Mouse (Mus musculus) brain, adult 2 months (tissue): ENCODE data around the gene Racgap1.
A peak's percentile ranks its signal among the peaks of the same experiment; 100 is the strongest.

Experiments
- DNase-seq: peaks from one replicate; pipeline ENCODE4 v3.0.0; 2011; ENCODE audit warnings: low read depth, low spot score

The Racgap1 gene

DNA sequence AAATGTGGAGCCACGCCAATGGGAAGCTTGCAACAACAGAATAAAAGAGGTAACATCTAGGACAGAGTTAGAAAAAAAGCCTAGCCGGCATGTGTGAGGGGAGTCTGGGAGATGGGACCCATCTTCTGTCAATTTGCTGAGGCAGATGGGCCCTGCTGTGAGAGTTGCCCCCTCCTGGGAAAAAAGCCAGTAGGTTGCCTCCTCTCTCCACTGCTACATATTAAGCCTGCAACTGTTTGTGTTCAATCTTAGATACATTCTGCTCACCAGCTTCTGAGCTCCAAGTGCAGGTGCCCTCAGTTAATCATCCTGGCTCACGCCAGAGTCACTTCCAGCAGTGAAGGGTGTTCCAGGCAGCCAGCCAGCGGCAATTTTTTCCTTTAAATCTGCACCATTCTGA is 31.6 kb downstream of the Racgap1 start:
- DNase-seq: peak; percentile 70

DNA sequence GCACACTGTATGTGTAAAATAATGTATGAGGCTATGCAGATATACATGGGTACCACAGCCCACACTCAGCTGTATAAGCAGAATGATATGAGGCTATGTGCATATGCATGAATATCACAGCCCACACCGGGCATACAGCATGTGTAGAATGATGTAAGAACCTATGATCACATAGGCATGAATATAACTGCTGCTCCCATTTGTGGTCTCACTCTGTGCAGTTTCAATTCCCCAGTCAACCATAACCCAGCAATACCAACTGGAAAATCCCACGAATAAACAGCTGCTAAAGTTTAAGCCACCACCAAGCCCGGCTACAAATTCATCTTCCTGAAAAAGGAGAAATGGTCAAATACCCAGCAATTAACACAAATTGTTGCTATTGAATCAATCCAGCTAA is 32.9 kb downstream of the Racgap1 start:
- no peak for DNase-seq

DNA sequence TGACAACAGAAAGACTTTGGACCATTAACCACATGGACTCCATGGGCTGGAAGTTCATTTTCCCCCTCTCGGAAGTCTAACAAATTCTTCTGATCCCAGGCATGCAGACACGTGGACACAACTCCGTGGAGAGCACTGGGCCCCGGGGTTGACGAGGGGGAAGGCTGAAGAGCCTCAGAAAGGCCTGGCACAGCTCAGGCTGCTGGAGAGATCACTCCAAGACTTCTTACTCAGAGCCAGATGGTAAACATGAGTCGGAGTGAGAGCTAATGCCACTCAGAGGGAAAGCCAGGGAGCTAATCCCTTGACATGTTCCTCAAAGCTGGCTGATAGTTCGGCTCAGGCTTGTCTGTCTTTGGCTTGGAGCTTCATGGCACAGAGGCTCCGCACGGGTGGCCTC is 36.2 kb downstream of the Racgap1 start:
- peak; percentile 63 for DNase-seq

DNA sequence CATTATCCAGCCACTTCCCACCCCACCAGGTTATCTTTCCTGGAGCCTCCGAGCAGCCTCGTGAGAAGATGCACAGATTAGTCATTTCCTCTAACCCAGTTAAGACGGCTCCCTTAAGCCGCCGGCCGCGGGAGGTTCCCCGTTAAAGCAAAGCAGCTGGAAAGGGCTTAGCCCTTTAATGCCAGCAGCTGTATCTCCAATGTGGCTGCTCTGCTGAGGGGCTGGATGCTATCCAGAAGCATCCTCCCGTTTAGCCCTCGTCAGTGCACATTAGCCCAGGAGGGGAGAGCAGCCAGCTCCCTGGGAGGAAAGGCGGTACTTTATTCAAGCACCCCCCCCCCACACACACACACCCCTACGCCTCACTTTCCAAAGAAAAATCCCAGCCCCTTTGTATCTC is 36.7 kb downstream of the Racgap1 start:
- peak; percentile 69 for DNase-seq

DNA sequence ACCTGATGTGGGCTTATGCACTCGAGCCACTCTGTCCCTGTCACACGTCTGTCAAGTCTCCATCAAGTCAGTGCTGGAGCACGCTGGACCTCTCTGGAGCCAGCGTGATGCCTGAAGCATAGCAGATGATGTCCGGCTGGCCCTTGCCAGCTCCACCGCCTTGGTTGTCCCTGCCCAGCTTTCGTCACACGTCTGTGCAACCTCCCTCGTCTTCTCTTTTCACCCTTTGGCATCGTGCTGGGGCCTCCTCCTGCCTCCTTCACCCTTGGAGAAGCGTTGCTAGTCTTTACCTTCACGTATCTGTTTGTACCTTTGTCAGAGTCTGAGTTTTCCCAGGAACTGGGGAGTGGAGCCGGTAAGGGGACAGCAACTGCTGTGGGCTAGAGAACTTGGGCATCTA is 37.2 kb downstream of the Racgap1 start:
- no peak for DNase-seq

DNA sequence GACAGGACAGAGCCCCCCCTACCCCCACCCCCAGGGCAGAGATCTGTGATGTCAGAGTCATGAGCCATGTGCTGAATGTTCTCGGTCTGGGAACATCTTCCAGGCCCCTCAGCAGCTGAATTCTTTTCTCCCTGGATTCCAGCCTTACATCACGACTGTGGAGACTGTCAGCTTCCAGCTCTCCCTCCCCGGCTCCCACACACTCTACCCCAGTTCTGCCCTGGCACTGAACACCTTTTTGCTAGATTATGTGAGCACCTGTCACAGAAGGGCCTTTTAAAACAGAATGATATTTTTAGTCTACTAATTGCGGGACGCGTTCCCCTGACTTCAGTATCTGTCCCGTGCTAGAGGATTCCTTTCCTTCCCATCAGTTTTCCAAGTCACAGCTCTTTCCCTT is 39.9 kb downstream of the Racgap1 start:
- DNase-seq: peak; percentile 71

DNA sequence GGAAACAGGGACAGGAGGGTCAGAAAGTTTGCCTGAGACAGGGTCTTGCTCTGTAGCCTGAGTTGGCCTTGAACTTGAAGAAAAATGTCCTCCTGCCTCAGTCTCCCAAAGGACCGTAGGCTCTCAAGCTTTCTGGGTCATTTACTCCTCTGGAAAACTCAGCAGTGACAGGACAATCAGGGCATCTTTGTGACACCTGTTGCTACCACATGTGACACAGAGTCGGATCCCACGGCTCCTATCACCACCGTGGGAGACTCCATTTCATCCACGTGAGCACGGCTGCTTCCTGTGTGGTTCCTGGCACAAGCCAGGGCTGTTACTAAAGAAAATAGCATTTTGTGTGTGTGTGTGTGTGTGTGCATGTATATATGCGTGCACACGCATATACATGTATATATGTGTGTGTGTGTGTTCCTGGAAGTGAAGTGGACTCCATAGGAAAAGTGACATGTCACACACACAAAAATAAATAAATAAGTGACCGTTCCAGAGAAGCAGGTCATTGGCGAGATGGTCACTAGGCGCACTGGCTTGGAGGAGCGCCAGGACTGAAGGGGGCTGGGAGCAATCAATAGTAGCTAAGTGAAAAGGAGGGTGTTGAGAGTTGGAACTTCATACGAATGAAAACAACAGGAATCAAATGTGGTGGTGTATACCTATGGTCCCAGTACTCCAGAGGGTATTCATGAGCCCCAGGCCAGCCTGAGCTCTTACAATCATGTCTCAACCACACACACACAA is 42.9 kb downstream of the Racgap1 start:
- no peak for DNase-seq

DNA sequence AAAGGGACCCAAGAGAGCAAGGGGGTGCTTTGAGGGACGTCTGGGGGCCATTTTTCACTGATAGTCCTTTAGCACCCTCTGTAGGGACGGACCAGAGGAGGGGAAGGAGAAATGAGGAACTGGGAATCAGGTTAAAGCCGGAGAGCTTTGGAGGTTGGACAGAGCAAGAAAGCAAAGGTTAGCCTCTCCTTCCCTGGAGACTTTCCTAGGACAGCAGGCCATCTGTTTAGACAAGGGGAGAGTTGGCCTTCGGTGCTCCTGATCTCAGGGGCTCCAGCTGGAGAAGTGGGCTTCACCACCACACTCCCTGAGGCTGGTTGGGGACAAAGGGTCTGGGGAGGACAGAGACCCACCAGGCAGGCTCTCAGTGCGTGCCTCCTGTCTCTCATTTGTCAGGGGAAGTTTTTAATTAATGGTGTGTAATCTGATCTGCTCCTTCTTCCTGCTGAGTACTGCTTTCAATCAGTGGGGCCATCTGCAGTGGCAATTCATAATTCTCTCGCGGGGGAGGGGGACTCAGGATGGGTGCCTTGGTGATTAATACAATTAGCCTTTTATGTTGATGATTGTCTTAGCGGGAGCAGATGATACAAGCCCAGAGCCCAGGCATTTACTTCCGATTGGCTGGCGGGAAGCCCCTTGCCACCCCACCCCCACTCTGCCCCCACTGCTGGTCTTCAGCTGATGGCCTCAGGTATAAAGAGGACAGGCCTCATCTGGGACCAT is 43.9 kb downstream of the Racgap1 start:
- DNase-seq: peak; percentile 60

DNA sequence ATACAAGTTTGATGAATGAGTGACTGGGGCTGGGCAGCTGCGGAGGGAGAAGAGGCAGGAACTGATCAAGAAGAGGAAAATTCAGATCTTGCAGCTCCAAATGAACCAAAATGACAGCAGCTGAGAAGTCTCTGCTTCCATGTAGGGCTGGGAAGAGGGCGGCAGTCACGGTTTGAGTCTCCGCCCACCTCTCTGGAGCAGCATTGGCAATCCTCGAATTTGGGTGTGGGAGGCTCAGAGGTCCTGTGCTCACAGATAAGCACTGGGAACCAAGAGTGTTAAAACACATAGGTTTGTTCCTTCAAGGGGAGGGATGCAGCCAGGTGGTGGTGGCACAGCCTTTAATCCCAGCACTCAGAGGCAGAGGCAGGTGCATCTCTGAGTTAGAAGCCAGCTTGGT is 44.9 kb downstream of the Racgap1 start:
- DNase-seq: peak; percentile 83

DNA sequence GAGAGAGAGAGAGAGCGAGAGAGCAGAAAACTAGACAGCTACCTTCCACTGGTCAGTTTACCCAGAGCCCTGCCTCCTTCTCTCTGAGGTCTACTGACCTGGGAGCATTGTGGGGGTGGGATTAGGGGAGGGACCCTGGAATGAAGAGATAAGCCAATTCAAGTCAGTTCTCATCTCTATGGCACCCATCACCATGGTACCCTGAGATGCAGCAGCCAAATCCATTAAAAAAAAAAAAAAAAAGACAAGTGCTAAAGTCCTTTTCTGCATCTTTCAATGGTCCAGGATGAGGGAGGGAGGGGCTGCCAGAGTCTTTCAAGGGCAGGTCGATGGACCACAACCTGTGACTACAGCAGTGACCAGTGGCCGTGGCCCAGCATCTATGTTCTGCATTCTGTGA is 45.9 kb downstream of the Racgap1 start:
- DNase-seq: peak; percentile 31

DNA sequence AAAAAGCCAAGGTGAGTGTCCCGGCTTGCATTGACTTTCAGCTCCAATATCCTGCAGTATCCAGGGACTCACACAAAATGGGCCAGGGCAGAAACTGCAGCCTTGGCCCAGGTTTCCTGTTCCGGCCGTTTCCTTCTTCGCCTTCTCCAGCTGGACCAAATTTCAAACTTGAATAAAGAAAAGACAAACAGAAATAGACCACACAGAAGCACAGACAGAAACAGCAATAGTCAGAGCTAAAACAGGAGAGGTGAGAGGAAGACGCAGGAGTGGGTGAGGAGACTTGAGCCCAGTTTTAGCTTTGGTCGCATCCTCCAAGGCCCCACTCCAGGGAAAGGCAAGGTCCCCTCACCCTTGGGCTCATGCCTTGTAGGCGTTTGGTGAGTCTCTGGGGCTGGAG is 48.2 kb downstream of the Racgap1 start:
- DNase-seq: peak; percentile 63

DNA sequence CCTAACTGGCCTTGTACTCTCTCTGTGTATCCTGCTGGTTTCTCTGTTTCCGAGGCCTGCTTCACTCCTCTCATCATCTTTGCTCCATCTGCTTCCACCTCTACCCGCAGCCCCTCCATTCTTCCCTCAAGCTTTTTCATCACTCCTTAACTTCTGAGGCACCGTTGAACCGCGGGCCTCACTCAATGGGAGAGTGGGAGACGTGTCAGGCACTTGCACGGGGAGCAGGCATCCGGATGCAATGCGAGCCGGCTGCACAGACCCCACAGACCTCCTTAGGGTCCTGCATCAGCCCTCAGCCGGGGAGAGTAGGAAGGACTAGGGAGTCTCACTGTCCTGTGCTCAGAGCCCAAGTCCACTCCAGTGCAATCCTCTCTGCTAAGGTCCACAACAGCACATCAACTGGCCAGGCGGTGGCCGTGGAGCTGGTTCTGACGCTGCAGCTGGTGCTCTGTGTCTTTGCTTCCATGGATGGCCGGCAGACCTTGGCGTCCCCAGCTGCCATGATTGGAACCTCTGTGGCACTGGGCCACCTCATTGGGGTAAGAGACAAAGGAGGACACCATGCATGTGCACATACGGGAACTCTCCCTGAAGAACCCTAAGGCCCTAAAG is 49.1 kb downstream of the Racgap1 start:
- peak; percentile 23 for DNase-seq

DNA sequence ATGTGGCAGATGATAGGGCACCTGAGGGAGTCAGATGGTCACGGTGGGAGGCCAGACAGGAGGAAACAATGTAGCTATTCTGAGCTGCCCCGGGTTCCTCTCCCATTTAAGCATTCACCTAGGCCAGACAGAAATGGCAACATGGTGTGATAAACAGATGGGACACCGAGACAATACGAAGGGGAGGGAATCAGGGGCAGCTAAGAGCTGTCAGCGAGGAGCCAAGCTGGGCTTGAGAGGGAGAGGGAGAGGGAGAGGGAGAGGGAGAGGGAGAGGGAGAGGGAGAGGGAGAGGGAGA is 49.7 kb downstream of the Racgap1 start:
- peak; percentile 99 for DNase-seq

DNA sequence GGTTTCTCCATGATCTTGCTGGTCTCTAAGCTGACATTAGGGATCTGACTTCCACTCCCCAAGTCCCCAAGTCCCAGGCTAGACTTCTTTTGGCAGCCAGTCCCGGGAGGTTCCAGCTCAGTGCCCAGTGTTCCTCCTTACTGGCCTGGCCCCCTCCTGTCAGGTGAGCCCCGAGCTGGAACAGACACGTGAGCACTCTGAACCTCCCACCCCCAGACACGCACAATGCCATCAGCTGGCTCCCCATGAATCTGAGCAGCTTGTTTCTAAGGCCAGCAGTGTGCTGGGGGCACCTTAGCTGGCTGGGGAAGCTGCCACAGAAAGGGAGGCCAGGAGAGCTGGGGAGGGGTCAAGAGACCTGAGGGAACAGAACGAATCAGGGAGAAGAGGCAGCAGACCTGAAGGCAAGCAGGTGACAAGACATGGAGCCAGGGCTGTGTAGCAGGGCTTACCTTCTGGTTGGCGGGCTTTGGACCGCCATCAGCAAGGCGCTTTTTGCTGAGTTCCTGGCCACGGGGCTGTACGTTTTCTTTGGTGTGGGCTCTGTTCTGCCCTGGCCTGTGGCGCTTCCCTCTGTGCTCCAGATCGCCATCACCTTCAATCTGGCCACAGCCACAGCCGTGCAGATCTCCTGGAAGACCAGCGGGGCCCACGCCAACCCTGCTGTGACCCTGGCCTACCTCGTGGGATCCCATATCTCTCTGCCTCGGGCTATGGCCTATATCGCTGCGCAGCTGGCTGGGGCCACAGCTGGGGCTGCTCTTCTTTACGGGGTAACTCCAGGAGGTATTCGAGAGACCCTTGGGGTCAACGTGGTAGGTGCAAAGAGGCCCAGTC is 50.3 kb downstream of the Racgap1 start, which contains the start of gene Aqp6:
Aqp6 (plus strand) TSS at position 415 of the 837 bp plus-strand sequence.
- DNase-seq: peak; percentile 90

DNA sequence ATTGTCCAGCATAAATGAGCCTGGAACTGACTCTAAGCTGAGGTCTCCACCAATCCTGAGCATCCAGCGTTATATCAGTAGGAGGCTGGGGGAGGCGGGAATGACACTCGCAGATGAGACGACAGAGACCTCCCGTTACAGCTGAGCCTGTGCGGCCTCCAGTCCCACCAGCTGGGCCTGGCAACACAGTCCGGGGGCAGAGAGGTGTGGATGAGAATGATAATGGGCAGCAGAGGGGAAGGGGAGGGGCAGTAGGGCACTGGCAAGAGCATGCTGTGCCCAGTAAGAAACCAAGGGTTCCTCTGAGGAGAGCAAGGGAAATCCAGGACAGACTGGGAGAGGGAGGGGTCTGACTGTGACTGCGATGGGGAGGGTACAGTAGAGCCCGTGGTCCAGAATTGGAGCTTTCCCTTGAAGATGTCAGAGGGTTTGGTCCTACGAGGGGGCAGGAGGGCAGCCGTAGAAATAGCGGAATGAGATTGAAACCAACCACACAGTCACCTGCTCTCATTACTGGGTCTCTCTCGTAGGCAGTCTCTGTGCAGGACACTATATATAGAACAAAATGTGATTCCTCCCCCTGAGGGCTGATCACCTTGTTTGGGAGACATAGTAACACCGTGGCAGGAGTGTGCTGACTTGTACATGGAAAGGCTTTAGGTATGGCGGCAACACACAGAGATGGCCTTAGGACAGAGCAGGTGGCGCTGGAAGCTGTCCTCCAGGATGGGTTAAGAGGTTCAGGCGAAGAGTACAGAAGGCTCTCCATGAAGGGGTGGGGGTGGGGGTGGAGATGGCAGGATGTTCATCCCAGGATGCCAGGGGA is 52.0 kb downstream of the Racgap1 start:
- peak; percentile 90 for DNase-seq

DNA sequence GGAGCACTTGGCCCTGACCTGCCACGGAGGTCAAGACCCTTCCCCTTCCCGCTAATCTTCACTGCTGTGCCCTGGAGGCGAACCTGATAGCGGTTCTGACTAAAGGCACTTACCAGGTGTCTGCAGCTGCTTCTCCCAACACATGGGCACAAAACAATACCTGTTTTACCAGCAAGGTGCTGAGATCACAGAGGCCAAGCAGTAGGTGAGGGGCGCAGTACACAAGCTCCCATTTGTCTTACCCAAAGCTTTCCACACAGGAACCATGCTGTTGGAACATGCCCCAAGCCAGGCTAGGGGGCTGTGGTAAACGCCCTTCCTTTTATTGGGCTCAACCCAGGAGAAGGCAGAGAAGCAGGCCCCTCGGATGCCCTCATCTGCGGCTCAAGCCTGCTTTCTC is 53.9 kb downstream of the Racgap1 start:
- no peak for DNase-seq

DNA sequence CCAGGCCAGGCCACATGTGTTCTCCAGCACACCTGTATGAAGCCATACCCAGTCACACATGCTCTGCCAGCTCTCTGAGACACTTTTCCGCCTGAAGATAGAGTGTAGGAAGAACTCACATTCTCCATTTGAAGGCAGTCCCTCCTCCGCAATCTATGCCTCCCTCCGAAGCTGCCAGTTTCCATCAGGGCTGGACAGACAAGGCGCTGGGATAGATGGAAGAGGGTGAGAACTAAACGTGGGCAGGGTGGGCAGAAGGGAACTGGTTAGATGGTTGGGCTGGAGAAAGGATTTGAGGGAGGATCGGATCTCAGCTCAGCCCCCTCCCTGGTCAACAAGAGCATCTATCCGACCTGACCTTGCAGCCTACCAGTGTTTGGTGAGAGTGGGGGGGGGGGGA is 54.6 kb downstream of the Racgap1 start:
- DNase-seq: peak; percentile 33

DNA sequence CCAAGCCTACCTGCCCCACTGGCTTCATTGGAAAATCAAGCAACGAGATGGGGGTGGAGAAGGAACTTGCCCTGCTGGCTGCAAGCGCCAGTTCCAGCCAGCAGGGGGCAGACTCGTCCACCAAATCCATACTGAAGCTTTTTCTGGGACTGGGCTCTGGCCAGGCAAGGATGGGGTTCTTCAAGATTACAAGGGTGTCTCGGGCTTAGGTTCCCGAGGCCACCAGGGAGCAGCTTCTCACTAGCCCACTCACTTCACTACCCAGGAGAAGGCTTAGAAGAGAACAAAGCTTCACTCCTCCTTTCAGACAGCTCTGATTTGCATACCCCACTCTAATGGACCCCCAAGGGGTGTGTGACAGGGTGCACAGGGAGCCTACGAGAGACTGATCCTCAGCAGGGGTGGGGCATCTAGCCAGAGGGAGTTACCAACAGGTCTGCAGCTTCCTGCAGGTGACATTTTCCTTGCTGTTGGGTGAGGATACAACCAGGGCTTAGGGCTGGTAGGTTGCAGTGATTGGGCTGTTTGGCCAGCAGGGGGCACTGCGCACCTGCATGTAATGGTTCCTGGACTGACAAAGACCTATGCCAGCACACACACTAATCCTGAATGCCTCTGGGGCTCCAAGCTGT is 55.3 kb downstream of the Racgap1 start:
- DNase-seq: peak; percentile 97

DNA sequence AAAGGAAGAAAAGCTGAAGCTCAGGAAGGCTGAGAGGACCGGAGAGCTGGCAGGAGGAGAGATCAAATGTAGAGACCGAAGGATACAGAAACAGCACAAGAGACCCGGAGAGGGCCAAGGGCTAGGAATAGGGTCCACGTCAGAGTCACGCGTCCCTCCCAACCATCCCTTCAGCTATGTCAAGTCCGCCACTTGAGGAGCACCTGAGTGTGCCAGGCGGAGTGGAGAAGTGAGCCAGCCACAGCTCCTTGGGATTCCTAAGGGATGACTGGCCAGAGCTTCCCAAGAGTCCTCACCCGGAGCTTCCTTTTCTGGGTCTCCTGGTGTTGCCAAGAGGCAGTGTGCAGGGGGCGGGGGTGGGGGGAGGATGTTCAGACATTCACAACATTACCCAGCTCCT is 56.5 kb downstream of the Racgap1 start:
- DNase-seq: no peak

DNA sequence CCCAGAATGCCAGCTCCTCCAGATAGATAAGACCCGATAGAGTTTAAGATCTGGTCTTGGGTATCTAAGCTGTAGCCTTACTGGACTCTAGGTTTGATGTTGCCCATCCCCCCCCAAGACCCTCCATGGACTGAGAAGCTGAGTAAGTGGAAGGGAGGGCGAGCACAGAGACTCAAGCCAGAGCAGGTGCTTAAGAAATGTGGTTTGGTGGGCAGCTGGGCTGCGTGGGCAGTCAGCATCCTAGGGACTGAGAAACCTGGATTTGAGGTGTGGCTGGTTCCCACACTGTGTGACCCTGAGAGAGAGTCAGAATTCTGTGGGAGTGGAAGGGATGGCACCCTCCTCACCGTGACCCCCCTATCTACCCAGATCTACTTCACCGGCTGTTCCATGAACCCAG is 58.6 kb downstream of the Racgap1 start:
- DNase-seq: no peak

DNA sequence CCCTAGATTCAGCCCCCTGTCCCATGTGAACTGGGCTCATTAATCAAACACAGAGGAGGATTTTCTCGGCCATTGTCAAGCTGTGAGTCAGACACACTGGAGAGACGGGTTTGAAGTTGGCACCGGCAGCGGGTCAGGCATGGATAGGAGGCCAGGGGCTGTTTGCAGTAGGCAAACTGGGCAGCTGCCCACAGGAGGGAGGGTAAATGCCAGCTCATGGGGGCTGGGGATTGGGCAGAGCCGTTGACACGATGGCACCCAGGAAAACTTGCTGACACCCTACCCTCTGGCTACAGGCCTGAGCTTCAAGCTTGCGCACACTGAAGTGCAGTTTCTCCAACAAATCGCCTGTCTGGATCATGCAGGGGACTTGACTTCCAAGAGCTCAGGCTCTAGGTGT is 59.3 kb downstream of the Racgap1 start:
- DNase-seq: no peak
